Mouse (Mus musculus): ENCODE data around the gene M1ap.
A peak's percentile ranks its signal among the peaks of the same experiment; 100 is the strongest.

The M1ap gene

GRCm38 (mm10) chr6:83034463-83035055, 87.9 kb downstream of the M1ap start:
- DNase-seq (ENCODE audit: low spot score): no peak

GRCm38 (mm10) chr6:83037188-83037587, 90.5 kb downstream of the M1ap start:
- no peak for DNase-seq (ENCODE audit: low spot score)

GRCm38 (mm10) chr6:83038496-83039012, 91.9 kb downstream of the M1ap start:
- peak; percentile 93 for DNase-seq (ENCODE audit: low spot score)

GRCm38 (mm10) chr6:83040601-83041000, 93.9 kb downstream of the M1ap start:
- no peak for DNase-seq (ENCODE audit: low spot score)

- no peak for DNase-seq (ENCODE audit: low spot score)
Measured at GRCm38 (mm10) chr6:83043561-83043960, 96.9 kb downstream of the M1ap start.

- DNase-seq (ENCODE audit: low spot score): no peak
Measured at GRCm38 (mm10) chr6:83043993-83044392, 97.3 kb downstream of the M1ap start.

GRCm38 (mm10) chr6:83044742-83045141, 98.0 kb downstream of the M1ap start:
- no peak for DNase-seq (ENCODE audit: low spot score)

- DNase-seq (ENCODE audit: low spot score): no peak
Measured at GRCm38 (mm10) chr6:83049367-83049766, 102.7 kb downstream of the M1ap start.

GRCm38 (mm10) chr6:83053136-83053960, 106.6 kb downstream of the M1ap start:
- DNase-seq (ENCODE audit: low spot score): peak; percentile 70

- DNase-seq (ENCODE audit: low spot score): peak; percentile 99
Measured at GRCm38 (mm10) chr6:83054074-83054851, 107.6 kb downstream of the M1ap start, which contains the start of gene Aup1. TSS of gene Aup1 (plus strand) at chr6:83054521.

GRCm38 (mm10) chr6:83054871-83055431, 108.2 kb downstream of the M1ap start, which contains the start of gene Htra2:
TSS of gene Htra2 (minus strand) at chr6:83055273.
- peak; percentile 50 for DNase-seq (ENCODE audit: low spot score)

GRCm38 (mm10) chr6:83057790-83058189, 111.1 kb downstream of the M1ap start, which contains the start of gene Dqx1:
TSS of gene Dqx1 (plus strand) at chr6:83057844.
- no peak for DNase-seq (ENCODE audit: low spot score)

GRCm38 (mm10) chr6:83058725-83059124, 112.0 kb downstream of the M1ap start:
- DNase-seq (ENCODE audit: low spot score): no peak

GRCm38 (mm10) chr6:83065995-83066394, 119.3 kb downstream of the M1ap start:
- no peak for DNase-seq (ENCODE audit: low spot score)

GRCm38 (mm10) chr6:83066441-83066840, 119.7 kb downstream of the M1ap start:
- DNase-seq (ENCODE audit: low spot score): no peak

GRCm38 (mm10) chr6:83068221-83068620, 121.5 kb downstream of the M1ap start:
- DNase-seq (ENCODE audit: low spot score): no peak

- DNase-seq (ENCODE audit: low spot score): no peak
Measured at GRCm38 (mm10) chr6:83068706-83069487, 122.2 kb downstream of the M1ap start.

- DNase-seq (ENCODE audit: low spot score): no peak
Measured at GRCm38 (mm10) chr6:83069488-83070246, 123.0 kb downstream of the M1ap start.

- DNase-seq (ENCODE audit: low spot score): no peak
Measured at GRCm38 (mm10) chr6:83070247-83070310, 123.4 kb downstream of the M1ap start, which contains the start of gene Tlx2. TSS of gene Tlx2 (minus strand) at chr6:83070293.

- DNase-seq (ENCODE audit: low spot score): peak; percentile 46
Measured at GRCm38 (mm10) chr6:83070311-83071219, 123.9 kb downstream of the M1ap start.
